Mouse (Mus musculus): ENCODE results near the gene Kcnh7.

The Kcnh7 gene

DNA sequence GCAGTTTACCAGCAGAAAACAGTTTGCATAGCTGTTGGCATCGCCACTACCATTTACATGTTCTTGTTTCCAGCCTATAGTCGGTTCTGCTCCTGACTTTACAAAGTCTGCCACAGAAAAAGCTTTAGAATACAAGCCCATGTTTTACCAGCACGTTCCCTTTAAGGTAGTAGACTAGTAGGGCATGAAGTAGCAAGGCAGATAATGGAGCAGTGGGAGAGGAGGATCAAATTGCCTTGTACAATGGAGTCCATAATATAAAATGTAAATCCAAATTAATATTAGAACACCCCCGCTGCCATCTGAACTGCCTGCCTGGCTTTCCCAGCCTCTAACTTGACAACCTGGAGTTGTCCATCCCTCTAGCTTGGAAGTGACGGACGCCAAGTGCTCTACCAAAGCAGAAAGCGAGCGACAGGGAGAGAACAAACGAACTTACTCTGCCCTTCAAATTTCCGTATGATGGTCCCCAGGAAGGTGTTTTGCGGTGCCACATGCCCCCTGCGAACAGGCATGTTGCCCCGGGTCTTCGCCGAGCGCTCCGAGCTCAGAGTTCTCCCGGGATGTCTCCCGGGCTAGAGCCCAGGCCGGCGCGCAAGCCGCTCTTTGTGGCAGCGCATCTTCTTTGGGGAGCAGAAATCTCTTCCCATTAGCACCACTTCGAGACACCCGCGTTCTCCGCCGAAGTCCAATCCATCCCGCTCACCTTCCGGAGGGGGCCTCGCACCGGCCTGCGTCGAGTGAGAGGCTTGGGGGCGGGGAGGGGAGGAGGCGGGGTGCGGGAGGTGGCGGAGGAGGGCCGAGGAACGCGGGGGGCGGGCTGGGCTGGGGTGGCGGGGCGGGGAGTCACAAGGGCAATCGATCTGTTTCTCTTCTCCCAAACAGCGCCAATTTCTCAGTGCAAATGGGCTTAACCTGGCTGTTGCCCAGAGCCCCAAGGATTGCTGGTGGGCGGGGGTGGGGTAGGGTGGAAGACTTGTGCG, at the start of gene Kcnh7:
TSS of gene Kcnh7 (minus strand) at position 725 of the 983 bp plus-strand sequence.
- peak; percentile 55 for DNase-seq

DNA sequence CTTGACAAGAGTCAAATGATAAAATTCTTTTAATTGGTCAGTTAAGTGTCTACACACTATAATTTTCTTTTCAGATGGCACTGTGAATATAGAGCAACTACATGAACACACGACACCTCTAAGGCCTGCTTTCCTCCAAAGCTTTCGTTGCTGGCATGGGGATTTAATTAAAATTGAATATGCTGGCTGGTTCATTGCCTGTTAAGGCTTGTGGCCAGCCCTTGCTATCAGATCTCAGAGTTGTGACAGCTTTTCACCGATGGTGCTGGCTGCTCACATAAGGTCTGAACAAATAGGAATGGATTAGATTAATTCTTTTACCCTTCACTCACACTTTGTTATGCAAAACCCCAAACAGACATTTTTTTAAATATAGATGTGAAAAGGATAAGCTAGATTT, 23.3 kb upstream of the Kcnh7 start:
- no peak for DNase-seq

DNA sequence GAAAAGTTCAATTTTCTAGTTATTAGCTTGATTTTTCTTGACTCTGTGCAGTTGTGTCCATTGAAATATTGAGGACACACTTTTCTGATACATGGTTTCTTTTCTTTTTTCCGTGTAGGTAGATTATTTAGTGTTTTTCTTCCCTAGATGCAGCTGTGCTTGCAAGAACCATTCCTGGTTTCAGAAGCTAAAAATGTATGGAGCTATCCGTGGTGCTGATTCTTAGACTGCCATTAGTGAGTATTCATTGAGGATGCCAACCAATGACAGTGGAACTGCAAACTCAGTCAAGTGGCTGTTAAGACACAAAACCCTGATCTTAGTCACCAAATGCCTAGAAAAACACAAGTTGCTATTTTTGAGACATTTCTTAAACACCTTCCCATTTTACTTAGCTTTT, 1.9 kb upstream of the Kcnh7 start:
- peak; percentile 75 for DNase-seq

DNA sequence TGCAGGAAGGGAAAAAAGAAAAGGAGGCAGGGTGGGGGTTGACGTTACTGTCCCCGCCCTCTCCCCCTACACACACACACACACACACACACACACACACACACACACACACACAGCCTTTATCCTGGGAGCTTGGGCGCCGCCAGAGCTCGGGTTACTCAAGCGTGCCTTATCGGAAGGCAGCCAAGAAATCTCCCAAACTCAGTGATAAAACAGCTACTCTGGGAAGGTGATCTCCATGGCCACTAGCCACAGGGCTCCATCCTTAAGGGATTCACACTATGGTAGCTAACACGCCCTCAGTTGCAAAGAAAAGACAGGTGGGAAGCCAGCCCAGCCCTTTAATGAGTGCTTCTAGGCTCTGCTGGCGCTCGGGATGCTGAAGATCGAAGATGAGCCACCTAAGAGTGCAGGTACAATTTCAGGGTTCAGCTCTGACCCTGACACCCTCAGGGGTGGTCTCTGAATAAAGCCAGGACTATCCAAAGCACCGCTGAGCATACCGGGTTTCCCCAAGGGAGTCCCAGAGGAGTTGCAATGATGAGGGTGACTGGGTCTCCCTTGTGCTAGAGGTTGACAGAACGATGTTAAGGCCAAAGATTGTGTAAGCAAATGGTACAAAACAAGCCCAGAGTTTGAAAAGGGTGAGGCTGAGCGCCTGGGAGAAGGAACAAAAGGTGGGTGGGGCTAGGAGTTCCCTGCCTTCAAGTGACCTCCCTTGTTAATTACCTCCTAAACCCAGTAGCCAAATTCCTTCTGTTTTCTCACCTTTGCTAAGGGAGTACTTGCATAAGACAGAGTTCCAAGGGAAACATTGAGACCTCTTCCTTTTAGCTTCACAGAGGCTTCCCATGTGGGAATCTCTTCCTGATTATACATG, 704 bp upstream of the Kcnh7 start:
- DNase-seq: peak; percentile 23

DNA sequence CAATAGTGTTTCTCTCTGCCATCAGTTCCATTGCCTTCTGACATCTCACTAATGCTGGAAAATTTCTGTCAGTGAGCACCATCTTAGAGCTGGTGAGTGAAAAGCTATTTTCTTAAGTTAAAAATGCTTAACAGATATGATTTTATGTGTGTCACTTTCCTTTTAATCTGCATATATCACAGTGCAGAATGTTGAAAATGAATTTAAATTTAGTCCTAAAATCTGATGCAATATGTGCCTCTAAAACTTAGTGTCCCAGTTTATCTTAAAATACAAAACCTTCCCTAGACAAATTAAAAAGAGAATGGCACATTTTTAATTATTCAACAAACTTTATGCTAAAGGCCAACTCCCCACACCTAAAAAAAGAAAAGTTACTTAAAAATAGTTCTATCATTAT, 30.4 kb downstream of the Kcnh7 start:
- DNase-seq: no peak

DNA sequence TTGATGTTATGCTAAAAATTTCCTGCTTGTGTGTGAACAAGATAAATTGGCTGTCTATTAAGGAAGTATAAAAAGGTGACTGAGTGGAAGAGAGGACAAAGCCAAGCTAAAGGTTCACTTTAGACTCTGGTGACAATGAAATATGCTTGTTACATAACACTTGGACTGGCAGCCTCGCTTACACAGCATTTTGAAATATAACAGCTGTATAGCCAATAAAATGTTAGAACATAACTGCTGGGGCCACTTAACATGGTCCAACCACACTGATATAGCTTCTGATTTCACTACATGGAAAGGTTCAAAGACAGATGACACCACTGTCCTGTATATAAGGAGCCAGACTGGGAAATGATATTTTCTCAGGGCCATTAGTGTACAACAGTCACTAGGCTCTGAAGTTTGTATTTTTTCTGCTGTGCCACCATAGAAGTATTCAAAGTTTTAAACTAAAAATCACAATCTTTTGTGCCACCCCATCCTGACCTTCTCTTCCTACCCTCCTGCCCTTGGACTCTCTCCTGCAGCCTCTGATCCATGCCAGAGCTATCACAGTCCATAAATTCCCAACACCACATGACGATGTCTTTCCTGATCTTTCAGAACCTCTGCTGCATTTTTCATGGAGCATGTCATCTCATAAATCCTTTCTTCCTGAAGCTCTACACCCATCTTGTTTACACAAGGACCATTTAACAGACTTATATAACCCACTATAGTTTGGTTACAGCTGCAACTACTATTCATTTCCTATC, 56.1 kb downstream of the Kcnh7 start:
- no peak for DNase-seq

DNA sequence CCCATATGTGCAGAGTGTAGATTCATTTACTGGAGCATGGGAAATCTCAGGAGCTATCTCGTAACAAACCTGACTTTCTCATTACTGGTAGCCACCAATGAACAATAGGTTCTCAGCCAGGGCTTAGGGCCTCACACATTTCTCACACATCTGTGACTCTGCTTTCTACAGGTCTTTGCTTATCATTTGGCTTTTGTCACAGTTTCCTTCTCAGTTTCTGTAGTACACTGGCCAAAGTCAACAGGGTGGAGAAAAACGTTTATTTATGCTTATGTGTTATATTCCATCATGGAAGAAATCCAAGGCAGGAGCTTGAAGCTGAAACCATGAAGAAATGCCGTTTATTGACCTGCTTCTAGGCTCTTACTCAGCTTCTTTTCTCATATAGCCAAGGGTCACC, 63.8 kb downstream of the Kcnh7 start:
- no peak for DNase-seq

DNA sequence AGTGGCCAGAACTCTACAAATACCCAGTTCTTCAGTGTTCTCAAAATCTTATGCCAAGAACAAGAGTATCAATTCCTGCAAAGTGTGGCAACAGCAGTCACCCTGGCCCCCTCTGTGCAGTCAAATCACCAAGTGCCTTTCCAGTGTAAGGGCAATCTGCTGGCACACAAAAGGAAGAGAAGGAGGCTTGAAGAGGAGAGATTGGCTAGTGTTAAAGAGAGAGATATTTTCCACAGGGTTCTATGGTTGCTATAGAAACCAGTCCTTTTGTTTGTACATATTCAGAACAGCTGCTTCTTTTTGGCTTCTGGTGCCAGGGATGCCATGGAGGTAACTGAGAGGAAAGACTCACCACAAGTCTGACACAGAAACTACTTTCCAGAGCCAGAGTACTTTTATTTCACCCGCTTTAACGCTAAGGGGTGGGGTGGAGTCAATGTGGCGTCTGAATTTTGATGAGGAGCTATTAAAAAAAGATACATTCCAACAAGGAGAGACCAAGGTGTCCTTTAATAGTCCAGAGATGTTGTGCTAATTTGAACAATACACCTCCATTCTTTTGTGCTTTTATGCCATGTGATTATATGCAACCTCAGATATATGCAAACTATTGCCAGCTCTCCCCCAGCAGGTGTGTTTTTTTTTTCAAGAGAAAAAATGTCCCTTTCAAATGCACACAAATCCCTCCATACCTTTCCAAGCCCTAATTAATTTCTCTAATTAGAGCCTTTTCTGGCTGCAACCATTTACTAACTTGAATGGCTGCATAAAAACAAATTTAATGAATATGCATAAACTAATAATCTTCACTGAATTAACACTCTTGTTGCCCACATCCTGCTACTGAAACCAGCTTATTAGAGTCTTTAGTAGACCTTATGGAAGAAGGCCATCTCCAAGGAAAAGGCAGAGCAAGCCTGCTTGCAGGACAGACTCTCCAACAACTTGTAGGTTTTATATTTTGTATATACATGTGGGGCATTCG, 66.6 kb downstream of the Kcnh7 start:
- DNase-seq: peak; percentile 35

DNA sequence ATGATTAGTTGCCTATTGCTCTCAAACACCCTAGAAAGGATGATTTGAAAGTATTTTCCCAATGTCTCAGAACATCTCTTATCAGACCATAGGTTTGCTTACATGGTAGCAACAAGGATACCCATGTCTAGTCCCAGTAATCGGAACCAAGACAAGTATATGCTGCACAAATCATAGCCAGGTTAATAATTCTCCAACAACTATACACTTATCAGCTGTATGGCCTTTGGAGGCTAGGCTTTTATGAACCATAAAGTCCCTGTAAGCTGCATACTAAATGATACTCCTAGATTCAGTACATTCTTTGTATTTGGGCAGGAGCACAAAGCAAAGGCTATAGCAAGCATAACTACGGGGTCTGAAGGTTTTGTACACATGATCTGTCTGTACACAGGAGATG, 78.1 kb downstream of the Kcnh7 start:
- DNase-seq: no peak

DNA sequence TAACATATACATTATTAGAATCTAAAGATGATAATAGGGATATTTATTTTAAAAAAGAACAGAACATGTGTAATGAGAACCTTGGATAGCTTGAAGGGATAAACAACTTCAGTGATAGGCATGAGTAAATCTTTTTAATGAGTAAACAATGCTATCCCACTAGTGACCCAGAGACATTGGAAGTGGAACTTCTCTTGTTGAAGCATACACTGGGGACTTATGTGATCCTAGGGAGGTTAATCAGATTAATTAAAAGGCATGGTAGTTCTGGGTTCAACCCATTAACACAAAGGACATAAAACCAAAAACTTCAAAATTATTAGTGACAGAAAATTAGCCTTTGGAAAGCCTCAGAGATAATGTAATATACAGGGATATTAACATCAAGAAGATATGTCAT, 84.4 kb downstream of the Kcnh7 start:
- DNase-seq: peak; percentile 59

DNA sequence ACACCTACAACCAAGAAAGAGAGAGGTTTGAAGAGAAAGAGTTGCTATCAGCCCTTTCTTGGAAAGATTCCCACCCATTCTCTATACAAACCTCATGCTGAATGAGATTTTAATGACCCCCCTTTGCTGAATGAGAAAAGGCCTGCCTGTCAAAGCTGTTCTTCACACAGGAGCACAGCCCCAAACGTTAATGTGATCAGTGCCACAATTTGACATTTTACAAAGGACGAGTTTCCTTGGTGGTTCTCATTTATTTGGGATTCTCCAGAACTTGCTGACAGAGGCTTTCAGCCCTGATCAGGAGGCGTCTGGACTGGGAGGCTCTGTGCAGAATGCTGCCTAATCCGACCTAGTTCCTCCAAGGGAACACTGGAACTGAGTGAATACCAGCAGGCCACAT, 92.3 kb downstream of the Kcnh7 start:
- peak; percentile 22 for DNase-seq

DNA sequence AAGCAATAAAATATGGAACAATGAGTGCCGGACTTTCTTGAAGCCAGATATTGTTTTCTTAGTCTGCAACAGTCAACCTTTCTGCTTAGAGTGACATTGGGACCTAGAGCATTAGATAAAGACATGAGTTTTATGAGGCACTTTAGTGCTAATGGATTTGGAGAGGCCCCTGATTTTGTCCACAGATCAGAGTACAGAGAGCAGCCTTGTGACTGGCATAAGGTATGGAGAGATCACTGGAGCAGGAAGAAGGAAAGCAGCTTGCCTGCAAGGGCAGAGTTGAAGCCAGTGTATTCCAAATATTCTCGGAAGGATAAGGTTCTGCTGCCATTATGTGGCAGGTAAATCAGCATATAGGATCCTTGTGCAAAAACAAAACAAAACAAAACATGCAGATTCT, 93.6 kb downstream of the Kcnh7 start:
- no peak for DNase-seq

DNA sequence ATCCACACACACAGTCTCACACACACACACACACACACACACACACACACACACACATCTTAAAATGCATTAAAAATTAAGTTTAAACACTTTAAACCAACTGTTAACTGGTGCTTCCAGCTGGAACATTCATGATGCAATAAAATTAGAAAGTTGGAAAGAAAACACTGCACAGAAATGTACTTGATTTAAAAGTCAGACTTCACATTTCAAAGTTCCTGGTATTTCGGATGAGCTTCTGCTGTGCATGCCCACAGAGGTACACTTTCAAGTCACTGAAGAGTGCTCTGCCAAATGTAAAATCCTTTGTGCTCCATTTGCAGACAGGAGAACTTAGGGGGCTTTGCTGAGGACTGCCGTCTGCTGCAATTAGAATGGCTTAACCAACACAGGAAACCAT, 125.7 kb downstream of the Kcnh7 start:
- no peak for DNase-seq

DNA sequence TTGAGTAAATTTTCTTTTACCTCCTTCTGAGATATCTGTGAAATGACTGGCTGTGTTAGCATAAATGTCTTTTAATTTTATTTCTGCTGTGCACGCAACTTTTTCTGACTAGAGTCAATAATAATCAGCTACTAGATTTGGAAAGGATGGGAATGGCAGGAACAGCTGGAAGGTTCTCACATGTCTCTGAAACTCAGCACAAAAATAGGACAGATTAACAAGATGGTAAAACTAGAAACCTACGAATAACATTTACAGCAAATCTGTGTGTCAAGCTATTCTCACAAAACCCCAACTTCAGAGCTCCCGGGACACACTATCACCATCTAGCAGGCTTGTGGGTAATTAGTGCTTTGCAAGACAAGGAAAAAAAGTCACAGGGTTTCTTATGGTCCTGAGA, 134.2 kb downstream of the Kcnh7 start:
- DNase-seq: no peak

DNA sequence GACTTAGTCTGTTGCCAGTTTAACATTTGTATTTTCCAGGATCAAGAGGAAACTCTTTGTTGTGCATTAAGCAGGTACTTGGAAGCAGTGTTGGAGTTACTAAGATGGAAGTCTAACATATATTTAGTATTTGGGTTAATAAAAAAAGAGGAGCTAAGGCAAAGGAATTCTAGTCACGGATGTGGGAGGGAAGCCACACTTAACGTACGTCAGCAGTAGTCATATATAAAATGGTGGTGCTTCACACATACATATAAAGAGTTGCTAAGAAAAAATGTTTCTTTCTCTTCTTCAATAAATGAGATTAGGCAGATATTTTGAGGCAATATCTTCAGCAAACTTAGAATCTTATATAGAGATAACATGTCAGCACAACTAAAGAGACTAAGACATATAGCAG, 144.4 kb downstream of the Kcnh7 start:
- no peak for DNase-seq

DNA sequence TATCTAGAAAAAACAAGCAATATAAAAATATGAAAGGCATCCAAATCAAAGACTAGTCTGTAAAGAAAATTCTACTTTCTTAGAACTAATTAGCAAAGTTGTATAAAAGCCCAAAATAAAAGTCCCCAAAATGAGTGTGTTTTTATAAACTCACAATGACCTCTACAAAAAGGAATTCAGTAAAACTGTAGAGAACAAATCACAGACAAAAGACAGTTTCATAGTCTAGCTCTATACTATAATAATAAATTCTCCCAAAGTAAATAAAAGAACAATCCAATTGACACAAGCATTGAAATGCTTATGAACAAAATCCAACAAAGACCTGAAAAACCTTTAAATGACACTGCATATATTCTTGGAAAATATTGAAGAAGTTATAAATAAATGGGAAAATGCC, 169.2 kb downstream of the Kcnh7 start:
- DNase-seq: no peak

DNA sequence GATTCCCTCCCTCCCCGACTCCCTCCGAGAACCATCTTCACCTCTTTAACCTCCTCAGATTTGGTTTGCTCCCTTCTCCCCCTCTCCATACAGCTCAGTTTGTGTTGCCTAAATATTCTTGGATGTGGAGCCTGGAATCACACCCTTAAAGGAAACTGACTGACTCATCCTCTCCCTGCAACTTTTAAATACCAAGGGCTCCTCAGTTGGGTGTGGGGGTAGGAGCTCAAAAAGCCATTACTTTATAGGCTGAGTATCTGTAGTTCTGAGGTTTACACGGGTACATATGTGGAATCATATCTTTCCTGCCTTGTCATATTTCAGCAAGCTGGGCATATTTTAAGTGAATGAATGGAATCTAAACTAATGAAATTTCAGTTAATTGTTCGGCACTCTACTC, 174.9 kb downstream of the Kcnh7 start:
- DNase-seq: no peak

DNA sequence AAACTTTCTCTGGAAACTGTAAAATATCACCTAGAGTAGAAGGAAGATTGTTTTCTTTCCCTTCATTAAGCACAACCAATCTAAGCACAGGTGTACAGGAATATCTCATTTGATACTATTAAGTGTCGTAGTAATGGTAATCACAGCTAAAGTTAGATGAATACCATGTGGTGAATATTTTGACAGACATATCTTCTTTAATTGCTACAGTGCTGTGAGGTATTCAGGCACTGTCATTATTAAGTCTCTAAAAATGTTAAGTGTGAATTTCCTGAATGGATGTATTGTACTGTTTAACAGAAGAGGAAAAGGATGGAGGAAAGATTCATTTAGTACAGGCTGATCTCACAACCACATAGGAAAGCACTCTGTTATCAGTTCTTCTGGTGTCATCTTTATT, 181.3 kb downstream of the Kcnh7 start:
- no peak for DNase-seq

DNA sequence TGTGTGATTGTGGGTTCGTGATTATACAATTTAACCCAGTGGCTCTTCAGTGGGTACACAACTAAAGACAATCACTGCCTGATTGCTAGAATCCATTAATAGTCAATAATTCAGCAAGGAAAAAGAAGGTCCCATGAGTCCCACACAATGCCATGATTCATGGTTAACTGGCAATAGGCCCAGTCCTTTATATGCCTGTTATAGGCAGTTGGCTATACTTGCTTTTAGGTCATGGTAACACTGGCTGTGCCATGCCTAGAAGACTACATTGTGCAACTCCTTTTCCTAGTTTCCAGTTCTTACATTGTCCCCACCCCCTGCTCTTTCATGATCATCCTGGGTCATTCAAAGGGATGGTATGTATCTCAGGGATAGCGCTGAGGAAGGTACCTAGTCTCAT, 186.4 kb downstream of the Kcnh7 start:
- no peak for DNase-seq

DNA sequence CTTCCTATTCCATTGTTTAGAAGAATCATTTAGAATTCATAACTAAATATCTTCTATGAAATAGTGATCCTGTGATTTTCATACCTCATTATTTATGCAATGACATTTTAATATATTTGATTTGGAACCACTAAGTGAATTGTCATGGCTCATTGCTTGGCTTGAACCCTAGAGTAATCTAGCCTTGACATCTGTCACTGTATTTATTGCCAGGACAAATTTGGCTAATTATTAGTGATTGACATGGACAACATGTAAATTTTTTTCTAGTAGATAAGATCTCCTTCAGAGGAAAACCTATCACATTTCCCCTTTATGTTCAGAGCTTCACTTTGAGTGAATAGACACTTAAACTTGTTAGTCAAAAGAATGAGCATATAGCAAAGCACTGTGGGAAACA, 195.5 kb downstream of the Kcnh7 start:
- DNase-seq: peak; percentile 67

DNA sequence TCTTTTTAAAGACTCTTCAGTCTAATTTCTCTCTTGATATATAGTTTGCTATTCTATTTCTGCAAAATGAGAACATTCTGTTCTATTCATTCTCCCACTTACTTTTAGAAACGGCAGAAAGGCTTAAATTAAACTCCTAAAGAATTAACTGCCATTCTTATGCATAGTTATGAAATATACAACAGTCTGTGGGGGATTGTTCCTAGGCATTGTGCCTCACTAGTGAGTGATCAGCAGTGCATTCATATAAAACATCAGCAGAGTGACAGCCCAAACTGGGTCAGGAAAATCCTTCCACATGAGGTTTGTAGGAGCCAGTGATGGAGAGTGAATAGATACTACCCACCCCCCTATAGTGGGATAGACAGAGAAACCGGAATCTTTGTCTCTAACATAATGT, 200.2 kb downstream of the Kcnh7 start:
- peak; percentile 48 for DNase-seq
